Mouse (Mus musculus) embryonic fibroblast, embryonic 13.5 days (primary cell): Measurements from ENCODE around the gene Cacna2d1.

Experiments used
- CTCF ChIP-seq: IDR thresholded peaks from 2 replicates; pipeline ENCODE4 v1.5.1; 2011; ENCODE audit warnings: mild to moderate bottlenecking, control low read depth, low read length, moderate library complexity, borderline replicate concordance; ENCODE audit not compliant: insufficient read depth
- POLR2A ChIP-seq: IDR thresholded peaks from 2 replicates; pipeline ENCODE4 v1.6.1; 2011; ENCODE audit warnings: low read depth, mild to moderate bottlenecking, control low read depth, low read length, moderate library complexity

GRCm38 (mm10) chr5:16293825-16294224 lies 359.3 kb downstream of the Cacna2d1 start:
- TF ChIP-seq CTCF: no peak
- TF ChIP-seq POLR2A: no peak
